Mouse (Mus musculus): ENCODE data around the gene Evl. TPM values are rescaled to one million over a fixed set of nuclear protein-coding genes. Genes with fewer than 3 reads are reported as not detected.
"Not testable (repeated sequence)": the region's sequence is repeated elsewhere in the genome, so short reads cannot be mapped to it uniquely, and the experiment has no call there.

The Evl gene
- total and polyA plus RNA-seq, 2 experiments from 2014 or later, result 178 to 231 TPM

DNA sequence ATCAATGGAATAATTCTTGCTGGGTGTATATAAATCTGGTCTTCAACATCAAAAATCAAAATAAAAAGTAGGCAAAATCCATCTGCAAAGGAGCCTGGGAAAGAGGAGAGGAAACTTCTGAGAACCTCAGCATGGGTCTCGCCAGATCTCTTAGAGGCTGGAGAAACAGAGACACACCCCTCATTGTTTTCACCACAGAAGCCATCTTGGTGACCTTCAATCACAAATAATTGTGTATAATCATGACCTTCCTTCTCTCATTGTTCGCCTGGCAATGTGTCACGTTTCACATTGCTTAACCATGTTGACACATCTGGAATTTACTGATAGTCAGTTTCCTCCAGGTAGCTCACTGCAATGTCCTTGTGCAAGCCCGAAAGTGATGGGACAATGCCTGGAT, 158.0 kb downstream of the Evl start:
- H3K9me3 ChIP-seq (ENCODE audit: low read length), result no peaks in the 10 kb centered on the region
- no peak overlapping the region for H3K4me3 ChIP-seq (ENCODE audit: low read length)
- 83% methylated on average over 4 of the region's 4 CpGs for WGBS
- no peak for ATAC-seq
- DNase-seq (ENCODE audit: low spot score), result no peak
- no peak overlapping the region for H3K9ac ChIP-seq (replicated peaks; ENCODE audit: low read length)
- no peaks in the 10 kb centered on the region for H3K36me3 ChIP-seq (ENCODE audit: insufficient read depth, low read length)
- no peaks in the 10 kb centered on the region for H3K27me3 ChIP-seq (ENCODE audit: insufficient read depth, low read length)
- no peak for TF ChIP-seq CTCF (IDR thresholded peaks at IDR 0.05; ENCODE audit: low read depth)
- H3K4me1 ChIP-seq (ENCODE audit: insufficient read depth, low read length), result no peaks in the 10 kb centered on the region
- no peak overlapping the region for H3K27ac ChIP-seq
- H3K4me2 ChIP-seq (ENCODE audit: low read depth, low read length), result no peak overlapping the region

DNA sequence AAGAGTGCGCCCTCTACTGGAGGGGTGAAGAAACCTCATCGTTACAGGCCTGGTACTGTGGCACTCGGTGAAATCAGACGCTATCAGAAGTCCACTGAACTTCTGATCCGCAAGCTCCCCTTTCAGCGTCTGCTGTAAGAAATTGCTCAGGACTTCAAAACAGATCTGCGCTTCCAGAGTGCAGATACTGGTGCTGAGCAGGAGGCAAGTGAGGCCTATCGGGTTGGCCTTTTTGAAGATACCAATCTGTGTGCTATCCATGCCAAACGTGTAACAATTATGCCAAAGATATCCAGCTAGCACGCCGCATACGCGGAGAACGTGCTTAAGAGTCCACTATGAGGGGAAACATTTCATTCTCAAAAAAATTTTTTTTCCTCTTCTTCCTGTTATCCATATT, 159.5 kb downstream of the Evl start:
- not testable (repeated sequence) for H3K4me1 ChIP-seq (ENCODE audit: insufficient read depth, low read length); H3K4me3 ChIP-seq (ENCODE audit: low read length); H3K27ac ChIP-seq; DNase-seq (ENCODE audit: low spot score); ATAC-seq; H3K27me3 ChIP-seq (ENCODE audit: insufficient read depth, low read length); H3K9ac ChIP-seq (replicated peaks; ENCODE audit: low read length); H3K9me3 ChIP-seq (ENCODE audit: low read length); H3K4me2 ChIP-seq (ENCODE audit: low read depth, low read length); H3K36me3 ChIP-seq (ENCODE audit: insufficient read depth, low read length)
- WGBS, result 95% methylated on average over 14 of the region's 14 CpGs
- 0 out of 2 replicates have a peak, but pooled peaks have one; percentile 6 for TF ChIP-seq CTCF (IDR thresholded peaks at IDR 0.05; ENCODE audit: low read depth)

DNA sequence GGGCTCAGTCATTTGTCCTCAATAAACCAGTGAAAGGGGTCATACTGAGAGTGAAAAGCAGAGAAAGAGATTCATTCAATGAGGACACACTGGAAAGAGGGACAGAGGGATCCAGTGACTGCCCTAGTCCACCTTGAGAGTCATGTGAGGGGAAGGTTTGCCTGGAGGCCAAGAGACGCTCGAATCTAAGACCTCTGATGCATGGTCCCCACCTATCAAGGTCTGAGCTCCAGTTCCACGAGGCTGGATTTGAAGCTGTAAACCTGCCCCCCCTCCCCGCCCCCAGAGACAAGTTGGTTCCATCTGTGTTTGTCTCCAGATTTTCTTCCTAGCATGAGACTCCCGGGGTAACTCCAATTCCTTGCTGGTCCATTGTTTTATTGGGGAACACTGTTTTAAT, 161.3 kb downstream of the Evl start:
- H3K9me3 ChIP-seq (ENCODE audit: low read length), result no peaks in the 10 kb centered on the region
- ATAC-seq (no peak), DNase-seq (ENCODE audit: low spot score) (no peak)
- no peak overlapping the region for H3K9ac ChIP-seq (replicated peaks; ENCODE audit: low read length)
- H3K36me3 ChIP-seq (ENCODE audit: insufficient read depth, low read length), result no peaks in the 10 kb centered on the region
- TF ChIP-seq CTCF (IDR thresholded peaks at IDR 0.05; ENCODE audit: low read depth), result no peak
- H3K27me3 ChIP-seq (ENCODE audit: insufficient read depth, low read length), result no peaks in the 10 kb centered on the region
- no peaks in the 10 kb centered on the region for H3K4me1 ChIP-seq (ENCODE audit: insufficient read depth, low read length)
- no peak overlapping the region for H3K4me3 ChIP-seq (ENCODE audit: low read length)
- 78% methylated on average over 5 of the region's 5 CpGs for WGBS
- no peak overlapping the region for H3K4me2 ChIP-seq (ENCODE audit: low read depth, low read length)
- no peak overlapping the region for H3K27ac ChIP-seq

DNA sequence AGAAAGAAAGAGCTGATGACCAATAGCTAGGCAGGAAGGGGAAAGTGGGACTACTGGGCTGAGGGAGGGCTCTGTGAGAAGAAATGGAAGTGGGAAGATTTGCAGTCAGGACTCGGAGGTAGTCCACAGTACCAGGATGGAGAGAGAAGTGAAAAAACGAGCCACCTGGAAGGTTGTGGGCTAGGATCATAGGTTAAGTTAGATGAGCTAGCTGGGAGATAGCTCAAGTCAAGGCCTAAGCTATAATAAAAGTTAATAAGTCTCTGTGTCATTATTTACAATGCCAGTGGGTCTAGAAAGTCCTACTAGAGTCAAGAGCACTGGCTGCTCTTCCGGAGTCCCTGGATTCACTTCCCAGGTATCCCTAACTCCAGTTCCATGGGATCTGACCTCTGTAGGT, 164.0 kb downstream of the Evl start:
- no peak for ATAC-seq
- Histone ChIP-seq H3K4me2 (ENCODE audit: low read depth, low read length) (no peak overlapping the region), H3K9ac (replicated peaks; ENCODE audit: low read length) (no peak overlapping the region), H3K4me1 (ENCODE audit: insufficient read depth, low read length) (no peaks in the 10 kb centered on the region), H3K9me3 (ENCODE audit: low read length) (no peaks in the 10 kb centered on the region), H3K27ac (no peak overlapping the region), H3K27me3 (ENCODE audit: insufficient read depth, low read length) (no peaks in the 10 kb centered on the region), H3K4me3 (ENCODE audit: low read length) (no peak overlapping the region), H3K36me3 (ENCODE audit: insufficient read depth, low read length) (no peaks in the 10 kb centered on the region)
- 90% methylated on average over 3 of the region's 3 CpGs for WGBS
- no peak for DNase-seq (ENCODE audit: low spot score)
- TF ChIP-seq CTCF (IDR thresholded peaks at IDR 0.05; ENCODE audit: low read depth), result no peak

DNA sequence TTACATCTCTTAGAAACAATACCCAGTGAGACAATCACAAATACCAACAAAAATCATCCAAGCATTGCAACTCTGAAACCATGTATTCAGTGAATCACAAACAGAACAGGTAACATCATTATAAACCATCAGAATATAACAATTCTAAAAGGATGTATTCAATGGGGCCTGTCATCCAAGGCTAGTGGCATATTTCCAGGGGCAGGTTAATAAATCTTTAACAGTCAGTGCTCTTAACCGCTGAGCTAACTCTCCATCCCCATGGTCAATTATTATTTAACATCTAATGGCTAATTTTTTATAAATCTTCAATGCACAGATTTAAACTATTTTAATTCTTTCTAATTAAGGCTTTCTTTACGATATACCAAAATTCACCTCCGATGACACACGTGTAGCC, 167.9 kb downstream of the Evl start:
- H3K9me3 ChIP-seq (ENCODE audit: low read length), result no peaks in the 10 kb centered on the region
- DNase-seq (ENCODE audit: low spot score) (no peak), ATAC-seq (no peak)
- no peak overlapping the region for H3K4me3 ChIP-seq (ENCODE audit: low read length)
- no peaks in the 10 kb centered on the region for H3K4me1 ChIP-seq (ENCODE audit: insufficient read depth, low read length)
- H3K27ac ChIP-seq, result no peak overlapping the region
- H3K4me2 ChIP-seq (ENCODE audit: low read depth, low read length), result no peak overlapping the region
- TF ChIP-seq CTCF (IDR thresholded peaks at IDR 0.05; ENCODE audit: low read depth), result no peak
- no peaks in the 10 kb centered on the region for H3K27me3 ChIP-seq (ENCODE audit: insufficient read depth, low read length)
- whole genome bisulfite sequencing, result 97% methylated on average over 4 of the region's 4 CpGs
- no peaks in the 10 kb centered on the region for H3K36me3 ChIP-seq (ENCODE audit: insufficient read depth, low read length)
- H3K9ac ChIP-seq (replicated peaks; ENCODE audit: low read length), result no peak overlapping the region

DNA sequence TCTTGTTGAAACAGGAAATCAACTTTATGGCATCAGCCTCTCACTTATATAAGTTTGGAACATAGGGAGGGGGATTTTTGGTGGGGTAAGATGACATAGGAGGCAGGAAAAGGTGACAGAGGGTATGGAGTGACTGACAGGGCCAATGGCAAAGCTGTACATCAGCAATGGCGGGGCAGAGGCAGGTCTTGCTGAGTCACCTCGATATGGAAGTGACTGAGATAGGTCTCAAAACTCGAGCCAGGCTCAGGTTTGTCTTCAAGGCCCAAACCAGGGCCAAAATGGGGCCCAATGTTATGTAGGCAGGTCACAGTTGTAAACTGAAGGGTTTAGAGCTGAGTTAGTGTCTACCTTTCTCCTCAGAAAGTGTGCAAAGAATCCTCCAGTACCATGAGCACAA, 169.3 kb downstream of the Evl start:
- DNase-seq (ENCODE audit: low spot score), result no peak

DNA sequence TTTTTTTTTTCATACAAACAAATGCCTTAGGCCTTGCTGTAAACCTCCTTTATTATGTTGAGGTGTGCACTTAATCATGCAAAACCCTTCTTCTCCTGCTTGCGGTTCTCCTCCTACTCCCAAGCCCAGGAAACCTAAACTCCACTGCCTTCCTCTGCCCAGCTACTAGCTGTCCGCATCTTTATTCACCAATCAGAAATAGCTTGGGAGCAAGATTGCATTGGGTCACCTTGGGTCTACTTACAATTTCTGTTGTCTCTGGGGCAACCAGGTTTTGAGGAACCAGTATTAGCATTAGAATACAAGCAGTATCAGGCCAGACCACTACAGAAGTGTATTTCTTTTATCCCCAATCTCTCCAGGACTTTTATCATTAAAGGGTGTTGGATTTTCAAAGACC, 179.9 kb downstream of the Evl start:
- no peak overlapping the region for H3K4me2 ChIP-seq (ENCODE audit: low read depth, low read length)
- no peaks in the 10 kb centered on the region for H3K27me3 ChIP-seq (ENCODE audit: insufficient read depth, low read length)
- DNase-seq (ENCODE audit: low spot score) (no peak), ATAC-seq (no peak)
- H3K4me3 ChIP-seq (ENCODE audit: low read length), result no peak overlapping the region
- 93% methylated on average over 2 of the region's 2 CpGs for WGBS
- H3K27ac ChIP-seq, result no peak overlapping the region
- H3K4me1 ChIP-seq (ENCODE audit: insufficient read depth, low read length), result no peaks in the 10 kb centered on the region
- no peak overlapping the region for H3K9ac ChIP-seq (replicated peaks; ENCODE audit: low read length)
- H3K9me3 ChIP-seq (ENCODE audit: low read length), result no peaks in the 10 kb centered on the region
- H3K36me3 ChIP-seq (ENCODE audit: insufficient read depth, low read length), result no peaks in the 10 kb centered on the region
- no peak for TF ChIP-seq CTCF (IDR thresholded peaks at IDR 0.05; ENCODE audit: low read depth)

More for the DNA sequence above, 169.3 kb downstream of the Evl start:
- Histone ChIP-seq H3K4me2 (ENCODE audit: low read depth, low read length) (no peak overlapping the region), H3K9me3 (ENCODE audit: low read length) (no peaks in the 10 kb centered on the region), H3K4me3 (ENCODE audit: low read length) (no peak overlapping the region), H3K27me3 (ENCODE audit: insufficient read depth, low read length) (no peaks in the 10 kb centered on the region), H3K36me3 (ENCODE audit: insufficient read depth, low read length) (no peaks in the 10 kb centered on the region), H3K27ac (no peak overlapping the region), H3K9ac (replicated peaks; ENCODE audit: low read length) (no peak overlapping the region), H3K4me1 (ENCODE audit: insufficient read depth, low read length) (no peaks in the 10 kb centered on the region)
- no peak for ATAC-seq
- TF ChIP-seq CTCF (IDR thresholded peaks at IDR 0.05; ENCODE audit: low read depth), result no peak
- 85% methylated on average over 3 of the region's 3 CpGs for WGBS

All from hindbrain, postnatal 0 days (tissue).